Mouse (Mus musculus): ENCODE measurements around the gene Tut1. TPM values are rescaled to one million over a fixed set of nuclear protein-coding genes. Genes with fewer than 3 reads are reported as not detected.

Tut1 gene
- polyA plus RNA-seq (2015; fragmentation: Nextera tagmentation; extraction: Ambion mirVana), result 24.9 and 25.4 TPM in 2 replicates

DNA sequence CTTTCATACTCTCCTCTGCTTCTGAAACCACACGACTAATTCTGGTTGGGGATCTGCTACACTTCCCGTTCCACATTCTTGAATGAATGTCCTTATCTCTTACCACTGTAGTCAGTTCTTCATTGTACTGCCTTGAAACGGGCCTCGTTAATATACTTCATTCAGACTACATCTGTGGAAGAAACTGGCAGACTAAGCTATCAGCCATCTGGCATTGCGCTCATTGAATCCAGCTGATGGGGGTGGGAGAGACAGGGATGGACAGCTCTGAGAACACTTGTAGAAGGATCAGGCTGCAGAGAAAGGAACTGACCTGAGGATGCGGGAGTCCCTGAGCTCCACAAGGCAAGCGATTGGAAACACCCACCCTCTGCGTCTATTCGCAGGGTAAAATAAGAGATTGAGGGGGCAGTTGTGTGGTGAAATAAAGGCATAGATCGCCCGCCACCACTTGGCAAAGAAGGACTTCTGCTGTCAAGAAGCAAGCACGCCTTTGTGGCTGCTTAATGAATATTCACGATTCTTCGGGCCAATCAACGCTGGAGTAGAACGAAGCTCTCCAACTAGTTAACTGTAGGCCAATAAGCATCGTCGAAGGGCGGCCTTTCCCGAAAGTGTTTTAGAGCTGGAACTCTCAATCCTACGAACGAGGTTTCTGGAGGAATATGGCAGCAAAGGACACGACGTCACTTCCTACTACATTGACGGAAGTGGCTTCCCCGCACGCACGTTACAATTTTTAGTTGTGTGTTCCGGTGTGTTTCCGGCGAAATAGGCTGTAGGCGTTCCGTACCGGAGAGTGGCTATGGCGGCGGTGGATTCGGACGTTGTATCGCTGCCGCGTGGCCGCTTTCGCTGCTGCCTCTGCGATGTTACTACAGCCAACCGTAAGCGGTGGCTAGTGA, at the start of gene Tut1:
Gene Tut1 (plus strand): TSS at position 713 of the 905 bp plus-strand sequence.
- Histone ChIP-seq H3K9ac (peak within 1 kb of the TSS; percentile 61), H3K4me2 (peak within 1 kb of the TSS; percentile 96), H3K9me3 (no peaks in the 10 kb centered on the region), H3K4me3 (peak within 1 kb of the TSS; percentile 64), H3K27me3 (no peaks in the 10 kb centered on the region), H3K27ac (replicated peaks) (peak within 1 kb of the TSS; percentile 89), H3K4me1 (replicated peaks) (peaks cover 29% of the 10 kb centered on the region), H3K36me3 (peaks cover 51% of the 10 kb centered on the region)
- WGBS, result 2% methylated on average over 46 of the region's 46 CpGs
- peak; percentile 96 for ATAC-seq (ENCODE audit: low FRiP score, low read depth)

DNA sequence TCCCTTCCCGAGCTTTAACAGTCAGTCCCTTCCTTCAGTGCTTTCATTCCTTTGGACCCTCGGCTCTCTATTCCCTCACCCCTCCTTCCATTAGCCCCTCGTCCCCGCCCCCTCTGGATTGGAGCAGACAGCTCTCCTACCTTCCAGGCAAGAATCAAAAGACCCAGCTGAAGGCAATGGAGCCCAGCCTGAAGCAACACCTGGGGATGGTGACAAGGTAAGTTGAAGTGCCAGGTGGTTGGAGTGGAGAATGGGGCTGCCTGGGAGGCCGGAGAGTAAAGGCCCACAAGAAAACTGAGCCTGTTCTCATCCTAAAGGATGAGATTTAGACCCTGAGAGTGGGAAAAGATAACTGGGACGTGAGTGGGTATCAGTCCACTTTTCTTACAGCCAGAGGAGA, 45.1 kb upstream of the Tut1 start:
- H3K36me3 ChIP-seq, result peaks cover 92% of the 10 kb centered on the region
- H3K27me3 ChIP-seq, result no peaks in the 10 kb centered on the region
- 90% methylated on average over 6 of the region's 6 CpGs for WGBS
- H3K9ac ChIP-seq, result no peak overlapping the region
- H3K4me1 ChIP-seq (replicated peaks), result no peaks in the 10 kb centered on the region
- no peak overlapping the region for H3K4me3 ChIP-seq
- H3K9me3 ChIP-seq, result no peaks in the 10 kb centered on the region
- no peak overlapping the region for H3K27ac ChIP-seq (replicated peaks)
- no peak overlapping the region for H3K4me2 ChIP-seq
- ATAC-seq (ENCODE audit: low FRiP score, low read depth), result no peak

DNA sequence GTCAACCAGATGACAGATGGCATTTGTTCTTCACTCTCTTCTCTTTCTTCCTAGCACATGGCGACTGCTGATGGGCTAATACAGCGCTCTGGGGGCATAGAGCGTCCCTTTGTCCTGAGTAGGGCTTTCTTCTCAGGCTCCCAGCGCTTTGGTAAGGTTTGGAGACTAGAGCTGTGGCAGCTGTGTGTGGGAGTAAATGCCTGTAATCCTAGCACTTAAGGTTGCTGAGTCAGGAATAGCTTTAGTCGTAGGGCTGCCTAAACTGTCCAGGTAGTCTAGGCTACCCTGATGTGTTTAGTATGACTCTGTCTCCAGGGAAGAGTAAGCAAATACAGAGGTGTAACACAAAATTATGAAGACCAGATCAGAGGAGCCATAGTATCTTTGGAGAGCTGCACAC, 41.8 kb upstream of the Tut1 start:
- no peak for ATAC-seq (ENCODE audit: low FRiP score, low read depth)
- H3K36me3 ChIP-seq, result peaks cover 99% of the 10 kb centered on the region

DNA sequence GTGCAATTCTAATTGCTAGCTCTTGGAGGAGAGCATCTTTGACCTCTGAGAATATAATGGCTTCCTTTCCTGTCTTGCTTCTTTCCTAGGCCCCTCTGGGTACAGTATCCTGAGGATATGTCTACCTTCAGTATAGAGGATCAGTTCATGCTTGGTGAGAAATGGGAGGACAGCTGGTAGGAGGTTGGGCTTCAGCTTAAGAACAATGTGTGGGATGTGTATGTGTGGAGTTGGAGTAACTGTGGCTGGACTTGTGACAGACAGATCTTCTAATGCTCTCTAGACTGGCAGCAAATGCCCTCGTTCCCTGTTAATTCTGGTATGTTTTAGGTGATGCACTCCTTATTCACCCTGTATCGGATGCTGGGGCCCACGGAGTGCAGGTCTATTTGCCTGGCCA, 39.4 kb upstream of the Tut1 start:
- H3K4me2 ChIP-seq, result no peak overlapping the region
- H3K27me3 ChIP-seq, result no peaks in the 10 kb centered on the region
- H3K27ac ChIP-seq (replicated peaks), result no peak overlapping the region
- no peaks in the 10 kb centered on the region for H3K9me3 ChIP-seq
- no peak for ATAC-seq (ENCODE audit: low FRiP score, low read depth)
- H3K36me3 ChIP-seq, result peaks cover 78% of the 10 kb centered on the region
- H3K4me1 ChIP-seq (replicated peaks), result no peaks in the 10 kb centered on the region
- no peak overlapping the region for H3K9ac ChIP-seq
- 97% methylated on average over 3 of the region's 3 CpGs for WGBS
- H3K4me3 ChIP-seq, result no peak overlapping the region

More for the DNA sequence above, 41.8 kb upstream of the Tut1 start:
- no peak overlapping the region for H3K4me3 ChIP-seq
- no peak overlapping the region for H3K27ac ChIP-seq (replicated peaks)
- H3K4me2 ChIP-seq, result no peak overlapping the region
- 94% methylated on average over 5 of the region's 5 CpGs for WGBS
- H3K9ac ChIP-seq, result no peak overlapping the region
- no peaks in the 10 kb centered on the region for H3K27me3 ChIP-seq
- H3K4me1 ChIP-seq (replicated peaks), result no peaks in the 10 kb centered on the region
- no peaks in the 10 kb centered on the region for H3K9me3 ChIP-seq

DNA sequence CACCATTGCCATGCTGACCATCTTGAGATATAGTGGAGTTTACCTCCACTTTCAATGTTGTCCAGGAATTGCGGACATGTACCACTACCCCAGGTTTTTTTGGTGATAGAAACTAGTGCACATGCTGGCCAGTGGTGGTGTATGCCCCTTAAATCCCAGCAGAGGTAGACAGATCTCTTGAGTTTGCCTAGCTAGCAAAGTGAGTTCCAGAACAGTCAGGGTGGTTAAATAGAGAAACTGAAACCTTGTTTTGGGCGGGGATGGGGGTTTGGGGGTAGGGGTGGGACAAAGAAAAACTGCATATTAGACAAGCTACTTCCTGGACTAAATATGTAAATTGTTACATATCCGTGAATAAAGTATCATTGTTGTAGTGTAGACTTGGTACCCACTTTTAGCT, 34.6 kb upstream of the Tut1 start:
- Histone ChIP-seq H3K36me3 (peaks cover 30% of the 10 kb centered on the region), H3K9me3 (no peaks in the 10 kb centered on the region), H3K9ac (no peak overlapping the region), H3K4me2 (no peak overlapping the region), H3K27ac (replicated peaks) (no peak overlapping the region), H3K4me3 (no peak overlapping the region), H3K27me3 (no peaks in the 10 kb centered on the region), H3K4me1 (replicated peaks) (peaks cover 21% of the 10 kb centered on the region)
- 96% methylated on average over 3 of the region's 3 CpGs for WGBS
- ATAC-seq (ENCODE audit: low FRiP score, low read depth), result no peak

DNA sequence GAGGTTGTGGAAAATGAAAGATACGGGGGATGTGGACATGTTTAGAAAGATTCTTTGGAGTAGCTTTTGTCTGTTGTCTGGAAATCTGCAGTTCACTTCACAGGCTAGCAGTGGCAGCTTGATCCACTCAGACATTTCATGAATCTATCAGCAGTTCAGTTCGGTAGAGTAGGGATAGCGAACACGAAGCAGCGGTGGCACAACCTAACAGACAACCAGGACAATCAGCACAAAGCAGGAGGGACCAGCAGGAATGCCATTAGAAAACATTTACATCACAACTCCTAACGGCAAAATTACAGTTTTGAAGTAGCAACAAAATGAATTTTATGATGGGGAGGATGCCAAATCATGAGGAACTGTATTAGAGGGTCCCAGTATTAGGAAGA, 34.0 kb upstream of the Tut1 start:
- H3K27me3 ChIP-seq, result no peaks in the 10 kb centered on the region
- peaks cover 21% of the 10 kb centered on the region for H3K4me1 ChIP-seq (replicated peaks)
- peak overlapping the region; percentile 83 for H3K4me2 ChIP-seq
- peak overlapping the region; percentile 93 for H3K27ac ChIP-seq (replicated peaks)
- H3K9me3 ChIP-seq, result no peaks in the 10 kb centered on the region
- no peak for ATAC-seq (ENCODE audit: low FRiP score, low read depth)
- H3K9ac ChIP-seq, result peak overlapping the region; percentile 82
- 75% methylated on average over 6 of the region's 6 CpGs for WGBS
- H3K36me3 ChIP-seq, result peaks cover 24% of the 10 kb centered on the region
- H3K4me3 ChIP-seq, result peak overlapping the region; percentile 99

DNA sequence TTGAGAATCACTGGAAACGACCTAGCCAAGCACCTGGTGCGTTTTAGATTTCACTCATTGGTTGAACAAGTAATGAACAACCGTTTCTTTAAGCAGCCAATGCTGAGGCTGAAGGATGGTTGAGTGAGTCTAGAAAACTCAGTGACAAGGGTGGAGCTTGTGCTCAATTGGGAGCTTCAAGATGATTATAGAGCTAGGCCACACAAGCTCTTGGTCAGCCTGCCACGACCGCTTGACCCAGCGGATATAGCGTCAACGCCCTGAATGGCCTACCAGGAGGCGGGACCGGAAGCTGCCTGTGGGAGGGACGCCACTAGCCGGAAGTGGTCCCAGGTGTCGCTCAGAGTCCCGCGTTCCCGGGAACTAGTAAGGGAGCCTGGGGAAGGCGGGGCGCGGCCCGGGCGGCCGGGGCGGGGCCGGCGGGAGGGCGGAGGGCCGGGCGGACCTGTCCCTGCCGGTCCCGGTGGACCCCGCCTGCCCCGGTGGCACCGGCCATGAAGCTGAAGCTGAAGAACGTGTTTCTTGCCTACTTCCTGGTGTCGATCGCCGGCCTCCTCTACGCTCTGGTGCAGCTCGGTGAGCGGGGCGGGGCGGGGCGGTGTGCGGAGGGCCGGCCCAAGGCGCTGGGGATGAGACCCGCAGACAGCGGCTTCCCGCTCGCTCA, 33.4 kb upstream of the Tut1 start, which contains the start of gene B3gat3:
Gene B3gat3 (plus strand): TSS at position 302 of the 664 bp plus-strand sequence.
- Histone ChIP-seq H3K27ac (replicated peaks) (peak within 1 kb of the TSS; percentile 93), H3K36me3 (peaks cover 18% of the 10 kb centered on the region), H3K4me3 (peak within 1 kb of the TSS; percentile 99), H3K9ac (peak within 1 kb of the TSS; percentile 82), H3K4me1 (replicated peaks) (peaks cover 21% of the 10 kb centered on the region), H3K27me3 (no peaks in the 10 kb centered on the region), H3K9me3 (no peaks in the 10 kb centered on the region), H3K4me2 (peak within 1 kb of the TSS; percentile 83)
- ATAC-seq (ENCODE audit: low FRiP score, low read depth), result peak; percentile 98
- 2% methylated on average over 43 of the region's 50 CpGs for WGBS

DNA sequence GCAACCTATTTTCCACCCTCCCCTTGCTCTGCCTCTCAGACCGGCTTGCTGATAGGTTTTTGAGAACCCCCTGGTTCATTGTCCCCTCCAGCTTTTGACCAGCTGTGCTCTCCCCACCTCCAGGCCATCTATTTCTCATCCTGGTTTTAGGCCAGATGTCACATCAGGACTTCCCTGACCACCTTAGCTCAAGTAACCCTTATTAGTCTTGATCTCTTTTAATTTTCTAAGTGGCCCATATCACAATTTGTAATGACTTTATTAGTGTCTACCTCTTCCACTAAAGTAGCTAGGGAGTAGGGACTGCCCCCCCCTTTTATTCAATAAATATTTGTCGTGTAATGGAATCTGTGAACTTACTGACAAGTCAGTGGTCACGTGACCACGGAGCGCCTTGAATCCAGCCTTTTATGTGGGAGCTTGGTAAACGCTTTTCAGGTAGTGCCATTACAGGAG, 32.8 kb upstream of the Tut1 start:
- Histone ChIP-seq H3K36me3 (peaks cover 15% of the 10 kb centered on the region), H3K9ac (peak overlapping the region; percentile 82), H3K4me1 (replicated peaks) (peaks cover 21% of the 10 kb centered on the region), H3K9me3 (no peaks in the 10 kb centered on the region), H3K27me3 (no peaks in the 10 kb centered on the region), H3K4me2 (peak overlapping the region; percentile 83), H3K27ac (replicated peaks) (peak overlapping the region; percentile 93), H3K4me3 (peak overlapping the region; percentile 99)
- 2% methylated on average over 6 of the region's 6 CpGs for WGBS
- no peak for ATAC-seq (ENCODE audit: low FRiP score, low read depth)

DNA sequence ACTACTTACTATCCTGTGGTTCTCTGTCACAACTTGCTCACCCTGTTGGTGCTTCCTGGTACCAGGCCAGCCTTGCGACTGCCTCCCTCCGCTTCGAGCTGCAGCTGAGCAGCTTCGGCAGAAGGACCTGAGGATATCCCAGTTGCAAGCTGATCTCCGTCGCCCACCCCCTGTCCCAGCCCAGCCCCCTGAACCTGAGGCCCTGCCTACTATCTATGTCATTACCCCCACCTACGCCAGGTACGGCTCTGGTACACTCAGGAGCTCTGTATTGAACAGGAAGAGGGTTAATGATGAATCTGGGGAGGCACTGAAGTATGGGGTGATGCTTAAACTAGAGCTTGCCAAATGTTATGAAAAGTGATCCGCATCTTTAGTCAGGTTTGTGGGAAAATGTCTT, 31.9 kb upstream of the Tut1 start:
- peak overlapping the region; percentile 83 for H3K4me2 ChIP-seq
- ATAC-seq (ENCODE audit: low FRiP score, low read depth), result no peak
- WGBS, result 86% methylated on average over 9 of the region's 9 CpGs
- no peaks in the 10 kb centered on the region for H3K27me3 ChIP-seq
- peaks cover 10% of the 10 kb centered on the region for H3K36me3 ChIP-seq
- H3K4me1 ChIP-seq (replicated peaks), result peaks cover 21% of the 10 kb centered on the region
- no peak overlapping the region for H3K9ac ChIP-seq
- no peaks in the 10 kb centered on the region for H3K9me3 ChIP-seq
- peak overlapping the region; percentile 99; the same call in 1 of the 2 replicates for H3K4me3 ChIP-seq
- H3K27ac ChIP-seq (replicated peaks), result no peak overlapping the region

DNA sequence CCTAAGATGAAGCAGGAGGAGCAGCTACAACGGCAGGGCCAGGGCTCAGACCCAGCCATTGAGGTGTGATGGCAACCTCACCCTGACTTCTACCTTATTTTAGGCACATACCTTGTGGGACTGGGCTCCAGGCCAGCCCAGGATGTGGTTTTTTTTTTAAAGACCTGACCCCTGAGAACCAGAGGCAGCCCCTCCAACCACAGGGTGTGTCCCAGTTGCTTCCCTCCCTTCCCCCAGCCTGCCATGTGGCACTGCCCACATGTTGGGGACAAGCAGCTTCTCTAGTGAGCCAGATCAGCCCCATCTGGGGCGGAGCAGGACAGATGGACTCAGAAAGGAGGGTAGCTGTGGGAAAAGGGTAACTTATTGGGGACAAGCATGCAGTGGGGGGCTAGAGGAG, 26.9 kb upstream of the Tut1 start:
- no peaks in the 10 kb centered on the region for H3K9me3 ChIP-seq
- no peak overlapping the region for H3K4me3 ChIP-seq
- H3K9ac ChIP-seq, result no peak overlapping the region
- ATAC-seq (ENCODE audit: low FRiP score, low read depth), result no peak
- peaks cover 23% of the 10 kb centered on the region for H3K4me1 ChIP-seq (replicated peaks)
- no peak overlapping the region for H3K27ac ChIP-seq (replicated peaks)
- H3K27me3 ChIP-seq, result no peaks in the 10 kb centered on the region; the same call in 1 of the 2 replicates
- 90% methylated on average over 2 of the region's 2 CpGs for WGBS
- H3K4me2 ChIP-seq, result no peak overlapping the region
- H3K36me3 ChIP-seq, result peaks cover 19% of the 10 kb centered on the region

DNA sequence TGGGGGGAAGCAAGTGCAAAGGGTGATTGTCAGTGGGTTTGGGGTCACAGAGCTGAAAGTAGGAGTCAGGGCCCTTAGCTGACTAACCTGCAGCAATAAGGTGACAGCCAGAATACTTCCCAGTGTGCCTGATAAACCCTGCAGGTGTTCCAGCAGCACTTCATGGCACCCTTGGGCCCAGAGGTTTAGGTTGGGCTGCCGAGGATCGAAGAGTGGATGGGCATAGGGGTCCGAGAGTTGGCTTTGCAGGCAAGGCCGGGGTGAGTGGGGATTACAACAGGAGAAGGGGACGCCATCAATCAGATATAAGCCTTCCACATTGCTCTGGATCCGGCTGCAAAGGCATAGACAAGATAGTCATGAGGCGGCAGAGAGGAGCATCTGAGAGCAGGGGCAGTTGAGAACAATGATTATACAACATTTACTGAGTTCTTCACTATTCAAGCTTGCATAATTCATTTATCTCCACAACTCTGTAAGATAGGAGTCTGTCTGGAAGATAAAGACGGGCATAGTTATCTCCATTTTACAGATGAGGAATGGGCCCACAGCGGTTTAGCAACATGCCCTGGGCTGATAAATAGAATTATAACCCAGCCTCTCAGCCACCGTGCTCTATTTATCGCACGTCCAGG, 25.6 kb upstream of the Tut1 start:
- 90% methylated on average over 12 of the region's 12 CpGs for WGBS
- no peak for ATAC-seq (ENCODE audit: low FRiP score, low read depth)

More for the DNA sequence above, 25.6 kb upstream of the Tut1 start:
- H3K36me3 ChIP-seq, result peaks cover 19% of the 10 kb centered on the region
- H3K27me3 ChIP-seq, result no peaks in the 10 kb centered on the region; the same call in 1 of the 2 replicates
- no peak overlapping the region for H3K9ac ChIP-seq
- H3K4me3 ChIP-seq, result no peak overlapping the region
- no peaks in the 10 kb centered on the region for H3K9me3 ChIP-seq
- no peak overlapping the region for H3K27ac ChIP-seq (replicated peaks)
- peaks cover 20% of the 10 kb centered on the region for H3K4me1 ChIP-seq (replicated peaks)
- H3K4me2 ChIP-seq, result no peak overlapping the region

Data from hindbrain, embryonic 15.5 days (tissue).